Mouse (Mus musculus): ENCODE results near the gene Trnau1ap.

- TF ChIP-seq CTCF (IDR thresholded peaks at IDR 0.05; ENCODE audit: control insufficient read depth, insufficient read depth, low read length) = no peak
- TF ChIP-seq POLR2A (IDR thresholded peaks at IDR 0.05; ENCODE audit: borderline replicate concordance, control insufficient read depth, low read depth, low read length) = no peak
Observed at GRCm38 (mm10) chr4:132359510-132359909, 30.2 kb upstream of the Trnau1ap start.

Data from bone marrow, adult 2 months (tissue).